Mouse (Mus musculus) myocyte (in vitro differentiated cells): Measurements from ENCODE around the gene Scn5a. TPM values are rescaled to one million over a fixed set of nuclear protein-coding genes. Genes with fewer than 3 reads are reported as not detected.

Experiments used
- H3K27me3 ChIP-seq: one replicate; pipeline ENCODE4 v1.6.1; 2011; ENCODE audit not compliant: control insufficient read depth, insufficient read depth, insufficient read length
- H3K36me3 ChIP-seq: one replicate; pipeline ENCODE4 v1.6.1; 2011; ENCODE audit not compliant: control insufficient read depth, insufficient read depth
- H3K4me2 ChIP-seq: one replicate; pipeline ENCODE4 v1.6.1; 2011; ENCODE audit warnings: low read depth, control low read depth
- H3K4me3 ChIP-seq: one replicate; pipeline ENCODE4 v1.5.1; 2011; ENCODE audit warnings: mild to moderate bottlenecking, control low read depth, moderate library complexity
- H3K79me2 ChIP-seq: one replicate; pipeline ENCODE4 v1.6.1; 2011; ENCODE audit not compliant: control insufficient read depth, insufficient read depth
- H3ac ChIP-seq: one replicate; pipeline ENCODE4 v1.6.1; 2011; ENCODE audit not compliant: control insufficient read depth, insufficient read length
- CEBPB ChIP-seq: IDR thresholded peaks from 2 replicates; pipeline ENCODE4 v1.6.1; 2011; ENCODE audit warnings: mild to moderate bottlenecking, moderate library complexity; ENCODE audit not compliant: poor library complexity, insufficient read depth, severe bottlenecking
- E2F4 ChIP-seq: IDR thresholded peaks from one replicate; pipeline ENCODE4 v1.6.1; 2011; ENCODE audit warnings: mild to moderate bottlenecking, control low read depth, moderate library complexity; ENCODE audit not compliant: insufficient read depth
- MAX ChIP-seq: IDR thresholded peaks from one replicate; pipeline ENCODE4 v1.6.1; 2011; ENCODE audit warnings: low read depth, mild to moderate bottlenecking, control low read depth
- MYOD1 ChIP-seq, 3 experiments: IDR thresholded peaks; one replicate each; pipeline ENCODE4 v1.6.1; 2011; ENCODE audit warnings: control low read depth in 2 of 3, low read depth in 2 of 3, mild to moderate bottlenecking in 2 of 3, moderate library complexity in 1 of 3; ENCODE audit not compliant: insufficient read length in 2 of 3, control insufficient read depth in 1 of 3
- MYOG ChIP-seq, 3 experiments: IDR thresholded peaks; one replicate each; pipeline ENCODE4 v1.6.1; 2011; ENCODE audit warnings: control low read depth in 2 of 3, low read depth in 2 of 3, mild to moderate bottlenecking in 2 of 3; ENCODE audit not compliant: insufficient read length in 2 of 3, control insufficient read depth in 1 of 3, insufficient read depth in 1 of 3
- POLR2A ChIP-seq: IDR thresholded peaks from one replicate; pipeline ENCODE4 v1.6.1; 2011; ENCODE audit warnings: low read depth, mild to moderate bottlenecking, control low read depth, moderate library complexity; ENCODE audit not compliant: insufficient read length
- POLR2AphosphoS2 ChIP-seq: IDR thresholded peaks from one replicate; pipeline ENCODE4 v1.6.1; 2011; ENCODE audit warnings: low read depth, control low read depth; ENCODE audit not compliant: insufficient read length
- REST ChIP-seq: IDR thresholded peaks from one replicate; pipeline ENCODE4 v1.6.1; 2011; ENCODE audit warnings: mild to moderate bottlenecking, control low read depth, moderate library complexity; ENCODE audit not compliant: insufficient read depth, insufficient read length
- SRF ChIP-seq: IDR thresholded peaks from one replicate; pipeline ENCODE4 v1.6.1; 2011; ENCODE audit warnings: low read depth; ENCODE audit not compliant: control insufficient read depth, insufficient read length
- TCF12 ChIP-seq: IDR thresholded peaks from one replicate; pipeline ENCODE4 v1.6.1; 2011; ENCODE audit warnings: mild to moderate bottlenecking, control low read depth; ENCODE audit not compliant: poor library complexity, insufficient read depth, severe bottlenecking
- TCF3 ChIP-seq: IDR thresholded peaks from one replicate; pipeline ENCODE4 v1.6.1; 2011; ENCODE audit warnings: low read depth, control low read depth; ENCODE audit not compliant: insufficient read length
- USF1 ChIP-seq: IDR thresholded peaks from one replicate; pipeline ENCODE4 v1.6.1; 2011; ENCODE audit warnings: low read depth, mild to moderate bottlenecking, control low read depth, moderate library complexity
- polyA plus RNA-seq: library from polyadenylated mRNA; unstranded; fragments of >200 nt; fragmentation: generic; extraction: Trizol; gene quantifications from one replicate; pipeline ENCODE4 v1.2.1, GENCODE M21; 2012; ENCODE audit warnings: missing spikeins

Scn5a gene
- polyA plus RNA-seq, 1 experiment: 30.6 TPM

DNA sequence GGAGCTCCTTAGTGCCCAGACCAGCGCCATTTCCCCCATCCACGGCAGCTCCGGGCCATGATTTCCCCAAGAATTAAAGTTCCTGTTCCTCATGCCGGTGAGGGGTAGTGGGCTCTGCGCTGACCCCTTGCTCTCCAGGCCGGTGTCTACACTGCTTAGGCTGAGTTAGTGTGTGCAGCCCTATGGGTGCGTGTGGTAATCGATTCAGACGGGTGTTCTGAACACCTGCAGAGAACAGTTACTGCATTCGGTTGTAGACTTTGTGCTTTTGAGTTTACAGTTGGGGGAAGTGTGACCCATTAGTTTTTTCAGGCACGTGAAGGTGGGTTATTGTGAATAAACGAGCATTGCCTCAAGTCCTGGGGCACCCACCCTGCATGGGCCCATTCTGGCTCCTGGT is 140.8 kb downstream of the Scn5a start:
- no peak overlapping the region for H3ac ChIP-seq
- no peaks in the 10 kb centered on the region for H3K79me2 ChIP-seq
- no peak overlapping the region for H3K4me3 ChIP-seq
- H3K27me3 ChIP-seq: no peaks in the 10 kb centered on the region
- H3K4me2 ChIP-seq: no peak overlapping the region
- TF ChIP-seq MYOD1 (IDR thresholded peaks at IDR 0.05; ENCODE audit: control insufficient read depth in 1 of 3, insufficient read length in 2 of 3, low read depth in 2 of 3): no peak
- no peak for TF ChIP-seq REST
- no peak for TF ChIP-seq TCF3
- TF ChIP-seq MYOG (IDR thresholded peaks at IDR 0.05; ENCODE audit: control insufficient read depth in 1 of 3, insufficient read depth in 1 of 3, insufficient read length in 2 of 3, low read depth in 2 of 3): no peak
- TF ChIP-seq SRF: no peak
- no peak for TF ChIP-seq TCF12
- no peak for TF ChIP-seq E2F4
- no peak for TF ChIP-seq POLR2AphosphoS2
- TF ChIP-seq POLR2A: no peak
- no peak for TF ChIP-seq USF1
- TF ChIP-seq MAX: no peak
- TF ChIP-seq CEBPB: no peak
- H3K36me3 ChIP-seq: no peaks in the 10 kb centered on the region

DNA sequence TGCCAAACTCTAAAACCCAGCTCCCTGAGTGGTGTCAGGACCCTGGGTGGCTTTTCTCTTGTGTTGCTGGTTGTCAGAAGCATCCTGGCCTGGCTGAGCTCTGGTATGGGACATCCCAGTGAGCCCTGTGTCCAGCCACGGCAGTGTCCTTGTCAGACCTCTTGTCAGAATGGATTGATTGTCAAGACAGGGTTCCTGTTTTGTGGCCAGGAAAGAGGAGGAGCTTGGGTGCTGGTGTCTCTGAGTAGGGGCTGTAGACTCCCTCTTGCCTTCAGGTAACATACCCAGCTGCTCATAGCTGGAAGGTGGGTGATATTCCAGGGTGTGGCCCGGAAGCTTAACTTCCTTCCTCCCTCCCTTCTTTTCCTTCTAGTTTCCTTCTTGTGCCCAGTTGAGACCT is 143.0 kb downstream of the Scn5a start:
- Histone ChIP-seq H3ac (no peak overlapping the region), H3K79me2 (no peaks in the 10 kb centered on the region), H3K36me3 (no peaks in the 10 kb centered on the region), H3K4me2 (no peak overlapping the region), H3K27me3 (no peaks in the 10 kb centered on the region), H3K4me3 (no peak overlapping the region)
- TF ChIP-seq SRF: no peak
- TF ChIP-seq TCF3: no peak
- no peak for TF ChIP-seq USF1
- TF ChIP-seq POLR2AphosphoS2: no peak
- TF ChIP-seq CEBPB: no peak
- TF ChIP-seq MYOG (IDR thresholded peaks at IDR 0.05; ENCODE audit: control insufficient read depth in 1 of 3, insufficient read depth in 1 of 3, insufficient read length in 2 of 3, low read depth in 2 of 3): no peak
- no peak for TF ChIP-seq MAX
- no peak for TF ChIP-seq TCF12
- TF ChIP-seq REST: no peak
- no peak for TF ChIP-seq MYOD1 (IDR thresholded peaks at IDR 0.05; ENCODE audit: control insufficient read depth in 1 of 3, insufficient read length in 2 of 3, low read depth in 2 of 3)
- no peak for TF ChIP-seq E2F4
- TF ChIP-seq POLR2A: no peak

Other genes starting within 250 kb of the Scn5a start
- gene Acaa1a, start 239.3 kb downstream of the Scn5a start, polyA plus RNA-seq: 61.7 TPM
- gene Myd88, start 237.6 kb downstream of the Scn5a start, polyA plus RNA-seq: 16.0 TPM
- 1.7 TPM for gene Xylb, start 221.6 kb downstream of the Scn5a start, polyA plus RNA-seq
- not detected for gene Slc22a14, start 213.5 kb downstream of the Scn5a start, polyA plus RNA-seq
- gene Acvr2b, start 176.9 kb downstream of the Scn5a start, polyA plus RNA-seq: 1.8 TPM
- gene Exog, start 134.1 kb downstream of the Scn5a start, polyA plus RNA-seq: 4.0 TPM
- gene Scn10a, start 140.3 kb upstream of the Scn5a start, polyA plus RNA-seq: 1.6 TPM
- gene Scn11a, start 246.4 kb upstream of the Scn5a start, polyA plus RNA-seq: 0.01 TPM